Mouse (Mus musculus) ovary, adult 2 months (tissue): ENCODE results near the gene Olfr1380. TPM values are rescaled to one million over a fixed set of nuclear protein-coding genes. Genes with fewer than 3 reads are reported as not detected.

Experiments
- polyA plus RNA-seq: library from polyadenylated mRNA; depleted of rRNA; stranded (reverse); fragments of >200 nt; gene quantifications from 2 replicates; pipeline ENCODE4 v1.2.3, GENCODE M21; 2012; rRNA removed

The Olfr1380 gene
- not detected in 2 replicates for polyA plus RNA-seq

DNA sequence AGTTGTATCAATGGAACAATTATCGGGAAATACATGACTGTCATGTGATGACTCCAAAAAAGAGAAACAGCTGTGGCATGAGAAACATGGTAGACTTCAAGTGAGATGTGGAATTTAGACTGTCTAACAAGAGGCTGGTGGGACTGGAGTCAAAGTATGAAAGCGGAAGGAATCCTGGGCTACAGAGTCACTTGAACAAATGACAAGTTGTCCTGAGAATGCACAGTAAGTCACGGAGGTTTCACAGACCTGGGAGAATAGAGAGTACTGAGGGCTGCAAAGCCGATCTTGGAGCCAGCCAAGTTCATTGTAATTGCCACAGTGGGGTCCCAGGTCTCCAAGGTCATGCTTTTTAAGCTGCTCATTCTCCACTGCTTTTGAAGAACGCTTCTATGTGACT, at the start of gene Olfr1380:
TSS of gene Olfr1380 (plus strand) at position 301 of the 400 bp plus-strand sequence.

GRCm38 (mm10) chr11:49519348-49519747, 37.3 kb upstream of the Olfr1380 start, which contains the start of gene Olfr1383:
Gene Olfr1383 (plus strand): TSS chr11:49519648.

DNA sequence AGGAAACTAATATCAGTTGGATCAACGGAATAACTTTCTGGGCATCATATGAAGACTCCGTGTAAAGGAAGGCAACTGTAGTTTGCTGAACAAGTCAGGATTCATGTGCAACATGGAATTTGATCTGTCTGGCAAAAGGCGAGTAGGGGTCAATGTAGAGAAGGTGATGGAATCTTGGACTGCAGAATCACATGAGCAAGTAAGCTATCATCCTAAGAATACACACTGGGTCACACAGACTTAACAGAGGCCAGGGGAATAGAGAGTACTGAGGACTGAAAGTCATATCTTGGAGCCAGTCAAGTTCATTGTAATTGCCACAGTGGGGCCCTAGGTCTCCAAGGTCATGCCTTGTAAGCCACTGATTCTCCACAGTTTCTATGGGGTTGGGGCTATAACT, 28.7 kb upstream of the Olfr1380 start, which contains the start of gene Olfr1382:
TSS of gene Olfr1382 (plus strand) at position 301 of the 400 bp plus-strand sequence.

DNA sequence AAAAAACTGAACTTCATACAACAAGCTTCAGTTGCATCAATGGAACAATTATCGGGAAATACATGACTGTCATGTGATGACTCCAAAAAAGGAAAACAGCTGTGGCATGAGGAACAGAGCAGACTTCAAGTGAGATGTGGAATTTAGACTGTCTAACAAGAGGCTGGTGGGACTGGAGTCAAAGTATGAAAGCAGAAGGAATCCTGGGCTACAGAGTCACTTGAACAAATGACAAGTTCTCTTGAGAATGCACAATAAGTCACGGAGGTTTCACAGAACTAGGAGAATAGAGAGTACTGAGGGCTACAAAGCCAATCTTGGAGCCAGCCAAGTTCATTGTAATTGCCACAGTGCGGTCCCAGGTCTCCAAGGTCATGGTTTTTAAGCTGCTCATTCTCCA, 13.5 kb upstream of the Olfr1380 start, which contains the start of gene Olfr1381:
TSS of gene Olfr1381 (plus strand) at position 301 of the 400 bp plus-strand sequence.

GRCm38 (mm10) chr11:49608938-49609867, 52.5 kb downstream of the Olfr1380 start, which contains the start of gene Flt4:
Gene Flt4 (plus strand): TSS chr11:49609263.

Other genes with a start within 250 kb of the Olfr1380 start
- gene Olfr1391, start 234.1 kb upstream of the Olfr1380 start, polyA plus RNA-seq: not detected in 2 replicates
- gene Olfr1390, start 221.7 kb upstream of the Olfr1380 start, polyA plus RNA-seq: not detected in 2 replicates
- not detected in 2 replicates for gene Olfr1389, start 133.8 kb upstream of the Olfr1380 start, polyA plus RNA-seq
- gene Olfr1388, start 120.3 kb upstream of the Olfr1380 start, polyA plus RNA-seq: 0.06 and 0.18 TPM in 2 replicates
- not detected in 2 replicates for gene Olfr1387, start 101.5 kb upstream of the Olfr1380 start, polyA plus RNA-seq
- not detected in 2 replicates for gene Olfr1386, start 91.8 kb upstream of the Olfr1380 start, polyA plus RNA-seq
- not detected in 2 replicates for gene Olfr1385, start 67.8 kb upstream of the Olfr1380 start, polyA plus RNA-seq
- gene Olfr1384, start 50.2 kb upstream of the Olfr1380 start, polyA plus RNA-seq: not detected in 2 replicates
- not detected in 2 replicates for gene Olfr1383, start 37.2 kb upstream of the Olfr1380 start, polyA plus RNA-seq
- gene Olfr1382, start 28.6 kb upstream of the Olfr1380 start, polyA plus RNA-seq: not detected in 2 replicates
- gene Olfr1381, start 13.4 kb upstream of the Olfr1380 start, polyA plus RNA-seq: not detected in 2 replicates
- gene Flt4, start 52.4 kb downstream of the Olfr1380 start, polyA plus RNA-seq: 22.5 TPM in 2 replicates
- gene Scgb3a1, start 106.7 kb downstream of the Olfr1380 start, polyA plus RNA-seq: 3.6 and 4.4 TPM in 2 replicates
- gene Cnot6, start 155.8 kb downstream of the Olfr1380 start, polyA plus RNA-seq: 20.1 and 21.7 TPM in 2 replicates
- 11.0 and 14.4 TPM in 2 replicates for gene Gfpt2, start 237.3 kb downstream of the Olfr1380 start, polyA plus RNA-seq